Mouse (Mus musculus): Measurements from ENCODE around the gene Rgs14. TPM values are rescaled to one million over a fixed set of nuclear protein-coding genes. Genes with fewer than 3 reads are reported as not detected.

Rgs14 gene
- polyA plus RNA-seq, 1 experiment = not detected

DNA sequence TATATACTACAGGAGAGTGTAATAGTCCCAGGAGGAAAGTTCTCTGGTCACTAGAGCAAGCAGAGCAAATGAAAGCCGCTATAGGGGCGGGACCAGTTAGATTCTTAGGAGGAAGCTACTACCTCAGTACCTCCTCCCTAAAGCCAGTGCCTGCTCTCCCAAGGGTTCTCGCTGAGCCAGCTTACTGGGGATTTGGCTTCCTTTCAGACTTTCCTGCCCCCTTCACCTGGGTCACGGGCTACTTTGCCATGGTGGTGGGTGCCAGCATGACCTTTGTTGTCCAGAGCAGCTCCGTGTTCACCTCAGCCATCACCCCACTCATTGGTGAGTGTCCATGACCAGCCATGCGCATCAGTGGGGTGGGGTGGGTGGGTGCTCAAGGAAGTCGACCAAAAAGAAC is 42.3 kb downstream of the Rgs14 start:
- Histone ChIP-seq H3K4me1 (ENCODE audit: control insufficient read depth) (peaks cover 9% of the 10 kb centered on the region), H3K9me3 (ENCODE audit: control insufficient read depth, low read length) (no peaks in the 10 kb centered on the region; the same call in 1 of the 2 replicates), H3K4me3 (replicated peaks) (no peak overlapping the region), H3K36me3 (ENCODE audit: control insufficient read depth) (no peaks in the 10 kb centered on the region), H3K27me3 (ENCODE audit: control insufficient read depth) (peaks cover 56% of the 10 kb centered on the region)
- TF ChIP-seq GATA1 (IDR thresholded peaks at IDR 0.05; ENCODE audit: low read length) (no peak), TAL1 (IDR thresholded peaks at IDR 0.05; ENCODE audit: low read length) (no peak)

DNA sequence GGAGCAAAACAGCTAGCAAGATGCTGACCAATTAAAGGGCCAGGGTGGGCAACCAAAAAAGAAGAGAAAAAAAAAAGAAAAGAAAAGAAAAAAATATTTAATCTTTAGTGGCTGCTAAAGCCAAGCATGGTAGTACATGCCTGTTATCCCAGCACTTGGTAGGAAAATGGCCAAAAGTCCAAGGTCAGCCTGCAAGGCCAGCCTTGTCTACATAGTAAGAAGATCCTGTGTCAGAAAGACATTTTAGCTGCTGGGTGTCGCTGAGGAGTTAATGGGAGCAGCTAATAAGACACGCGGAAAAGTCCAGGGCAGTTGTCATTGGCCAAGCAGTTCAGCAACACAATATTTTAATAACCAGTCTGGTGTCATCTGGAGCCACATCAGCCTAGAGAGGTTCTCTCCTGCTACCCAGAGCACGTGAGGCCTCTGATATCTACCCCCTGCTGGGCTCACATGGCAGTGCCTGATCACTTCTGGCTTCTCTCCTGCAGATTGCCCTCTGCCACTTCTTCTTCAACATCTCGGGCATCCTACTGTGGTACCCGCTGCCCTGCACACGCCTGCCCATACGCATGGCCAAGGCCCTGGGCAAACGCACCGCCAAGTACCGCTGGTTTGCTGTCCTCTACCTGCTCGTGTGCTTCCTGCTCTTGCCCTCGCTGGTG is 43.2 kb downstream of the Rgs14 start:
- Histone ChIP-seq H3K27me3 (ENCODE audit: control insufficient read depth) (peaks cover 55% of the 10 kb centered on the region), H3K9me3 (ENCODE audit: control insufficient read depth, low read length) (no peaks in the 10 kb centered on the region; the same call in 1 of the 2 replicates), H3K4me3 (replicated peaks) (no peak overlapping the region), H3K36me3 (ENCODE audit: control insufficient read depth) (no peaks in the 10 kb centered on the region), H3K4me1 (ENCODE audit: control insufficient read depth) (peaks cover 9% of the 10 kb centered on the region)
- TF ChIP-seq GATA1 (IDR thresholded peaks at IDR 0.05; ENCODE audit: low read length) (no peak), TAL1 (IDR thresholded peaks at IDR 0.05; ENCODE audit: low read length) (no peak)

DNA sequence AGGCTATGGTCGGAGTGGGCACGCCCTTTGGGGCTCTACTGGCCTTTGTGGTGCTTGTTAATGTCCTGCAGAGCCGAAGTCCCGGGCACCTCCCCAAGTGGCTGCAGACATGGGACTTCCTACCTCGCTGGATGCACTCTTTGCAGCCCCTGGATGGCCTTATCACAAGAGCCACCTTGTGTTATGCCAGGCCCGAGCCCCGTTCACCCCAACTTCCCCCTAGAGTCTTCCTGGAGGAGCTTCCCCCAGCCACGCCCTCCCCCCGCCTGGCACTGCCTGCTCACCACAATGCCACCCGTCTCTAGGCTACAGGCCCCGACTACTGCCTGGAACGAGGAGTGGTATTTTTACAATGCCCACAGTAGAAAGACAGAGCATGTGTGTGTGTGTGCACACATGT is 43.8 kb downstream of the Rgs14 start:
- Histone ChIP-seq H3K27me3 (ENCODE audit: control insufficient read depth) (peaks cover 55% of the 10 kb centered on the region), H3K4me1 (ENCODE audit: control insufficient read depth) (peaks cover 14% of the 10 kb centered on the region), H3K9me3 (ENCODE audit: control insufficient read depth, low read length) (no peaks in the 10 kb centered on the region; the same call in 1 of the 2 replicates), H3K4me3 (replicated peaks) (no peak overlapping the region), H3K36me3 (ENCODE audit: control insufficient read depth) (no peaks in the 10 kb centered on the region)
- TF ChIP-seq TAL1 (IDR thresholded peaks at IDR 0.05; ENCODE audit: low read length) = no peak

DNA sequence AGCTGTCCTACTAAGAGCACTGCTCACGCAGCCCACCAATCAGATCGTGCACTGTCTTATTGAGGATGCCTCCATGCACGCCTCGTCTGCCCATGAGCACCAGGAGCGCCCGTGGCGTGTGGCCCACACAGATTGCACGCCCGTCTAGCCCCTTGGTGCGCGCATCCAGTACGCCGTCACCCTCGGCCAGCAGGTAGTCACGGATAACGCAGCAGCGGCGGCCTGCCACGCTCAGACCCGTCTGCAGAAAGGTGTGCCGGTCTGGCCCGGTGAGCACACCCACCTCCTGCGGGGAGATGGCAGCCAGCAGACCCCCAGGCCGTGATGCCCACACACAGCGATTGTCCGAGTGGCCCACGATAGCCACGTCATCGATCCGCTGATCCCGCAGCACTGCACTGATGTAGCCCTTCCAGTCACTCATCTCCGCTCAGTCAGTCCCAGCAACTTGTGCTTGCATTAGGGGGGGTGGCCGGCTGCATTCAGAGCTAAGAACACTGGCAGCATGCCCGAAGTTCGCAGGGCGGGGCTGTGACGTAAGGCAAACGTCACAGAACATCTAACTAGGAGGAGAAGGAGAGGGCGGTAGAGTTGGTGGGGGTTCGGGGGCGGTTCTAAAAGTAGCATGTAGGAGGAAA is 45.3 kb downstream of the Rgs14 start, which contains the start of gene Pfn3:
Gene Pfn3 (minus strand): TSS at position 490 of the 638 bp plus-strand sequence.
- no peak within 1 kb of the TSS for H3K4me3 ChIP-seq (replicated peaks)
- no peaks in the 10 kb centered on the region for H3K36me3 ChIP-seq (ENCODE audit: control insufficient read depth)
- no peak for TF ChIP-seq TAL1 (IDR thresholded peaks at IDR 0.05; ENCODE audit: low read length)
- TF ChIP-seq GATA1 (IDR thresholded peaks at IDR 0.05; ENCODE audit: low read length) = no peak
- H3K9me3 ChIP-seq (ENCODE audit: control insufficient read depth, low read length) = no peaks in the 10 kb centered on the region; the same call in 1 of the 2 replicates
- H3K27me3 ChIP-seq (ENCODE audit: control insufficient read depth) = peaks cover 62% of the 10 kb centered on the region
- peaks cover 14% of the 10 kb centered on the region for H3K4me1 ChIP-seq (ENCODE audit: control insufficient read depth)

DNA sequence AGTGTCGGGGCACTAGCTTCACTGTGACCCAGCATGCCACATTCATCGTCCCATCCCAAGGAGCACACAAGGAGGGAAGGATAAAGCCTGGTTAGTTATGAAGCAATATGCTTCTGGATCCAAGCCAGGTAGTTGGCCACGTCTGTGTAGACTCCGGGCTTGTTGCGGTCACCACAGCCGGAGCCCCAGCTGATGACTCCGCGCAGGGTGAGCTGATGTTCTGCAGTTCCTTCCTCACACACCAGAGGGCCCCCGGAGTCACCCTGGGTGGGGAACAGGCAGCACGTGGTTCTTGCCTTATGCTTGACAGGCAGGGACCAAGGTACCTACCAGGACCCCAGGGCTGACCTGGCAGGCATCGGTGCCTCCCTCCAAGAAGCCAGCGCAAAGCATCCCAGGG is 48.5 kb downstream of the Rgs14 start:
- Histone ChIP-seq H3K4me3 (replicated peaks) (no peak overlapping the region), H3K4me1 (ENCODE audit: control insufficient read depth) (peaks cover 13% of the 10 kb centered on the region), H3K36me3 (ENCODE audit: control insufficient read depth) (peaks cover 3% of the 10 kb centered on the region; the same call in 1 of the 2 replicates), H3K9me3 (ENCODE audit: control insufficient read depth, low read length) (no peaks in the 10 kb centered on the region; the same call in 1 of the 2 replicates), H3K27me3 (ENCODE audit: control insufficient read depth) (peaks cover 79% of the 10 kb centered on the region)
- no peak for TF ChIP-seq TAL1 (IDR thresholded peaks at IDR 0.05; ENCODE audit: low read length)

DNA sequence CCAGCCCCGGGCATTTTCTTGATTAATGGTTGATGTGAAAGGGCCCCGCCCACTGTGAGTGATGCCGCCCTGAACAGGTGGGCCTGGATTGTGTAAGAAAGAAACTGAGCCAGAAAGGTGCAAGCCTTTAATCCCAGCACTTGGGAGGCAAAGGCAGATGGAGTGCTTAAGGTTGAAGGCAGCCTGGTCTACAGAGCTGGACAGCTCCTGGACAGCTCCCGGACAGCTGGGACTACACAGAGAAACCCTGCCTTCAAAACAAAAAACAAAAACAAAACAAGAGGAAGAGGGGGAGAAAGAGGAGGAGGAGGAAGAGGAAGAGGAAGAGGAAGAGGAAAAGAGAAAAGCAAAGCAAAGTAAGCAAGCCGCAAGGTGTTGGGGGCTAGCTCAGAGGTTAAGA is 49.6 kb downstream of the Rgs14 start:
- H3K4me3 ChIP-seq (replicated peaks) = no peak overlapping the region
- H3K4me1 ChIP-seq (ENCODE audit: control insufficient read depth) = peaks cover 9% of the 10 kb centered on the region
- peaks cover 3% of the 10 kb centered on the region; the same call in 1 of the 2 replicates for H3K36me3 ChIP-seq (ENCODE audit: control insufficient read depth)
- TF ChIP-seq GATA1 (IDR thresholded peaks at IDR 0.05; ENCODE audit: low read length) = no peak
- TF ChIP-seq TAL1 (IDR thresholded peaks at IDR 0.05; ENCODE audit: low read length) = no peak
- H3K9me3 ChIP-seq (ENCODE audit: control insufficient read depth, low read length) = no peaks in the 10 kb centered on the region; the same call in 1 of the 2 replicates
- H3K27me3 ChIP-seq (ENCODE audit: control insufficient read depth) = peaks cover 72% of the 10 kb centered on the region

DNA sequence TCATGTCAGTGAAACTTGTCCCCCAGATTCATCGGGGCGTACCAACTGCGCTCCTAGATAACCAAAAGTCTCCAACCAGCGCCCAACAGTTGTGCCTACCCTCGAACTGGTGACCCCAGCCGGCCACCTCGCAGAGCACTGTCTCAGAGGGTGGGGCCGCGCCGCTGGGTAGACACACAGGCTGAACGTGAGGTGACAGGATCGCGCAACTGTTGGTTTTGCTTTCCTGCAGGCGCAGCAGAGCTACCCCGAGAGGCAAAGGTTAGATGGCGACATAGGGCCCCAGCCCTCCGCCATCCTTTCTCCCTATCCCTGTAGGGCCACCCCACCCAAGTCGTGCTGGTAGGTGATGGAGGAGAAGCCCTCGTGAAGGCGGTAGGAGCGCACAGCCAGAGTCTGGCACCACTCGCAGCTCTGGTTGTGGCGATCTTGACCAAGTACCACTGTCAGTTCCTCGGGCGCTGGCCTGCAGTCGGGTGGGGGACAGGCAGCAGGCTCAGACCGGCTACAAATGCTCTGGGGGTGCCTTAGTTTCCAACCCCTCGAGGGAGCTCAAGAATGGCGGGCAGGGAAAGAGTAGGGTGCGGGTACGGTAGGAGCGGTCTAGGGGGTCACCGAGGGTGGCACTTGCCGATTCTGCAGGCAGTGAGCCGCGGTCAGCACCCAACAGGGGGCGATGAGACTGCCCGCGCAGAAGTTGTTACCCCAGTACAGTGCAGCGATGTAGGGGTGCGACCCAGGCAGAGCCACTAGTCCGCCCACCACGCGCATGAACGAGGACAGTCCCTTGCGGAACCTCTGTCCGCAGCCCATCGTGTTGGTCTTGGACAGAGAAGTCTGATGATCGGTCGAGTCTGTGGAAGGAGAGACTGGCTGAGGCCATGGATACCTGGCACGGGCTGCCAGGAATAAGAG is 50.7 kb downstream of the Rgs14 start:
- Histone ChIP-seq H3K36me3 (ENCODE audit: control insufficient read depth) (peaks cover 3% of the 10 kb centered on the region; the same call in 1 of the 2 replicates), H3K4me1 (ENCODE audit: control insufficient read depth) (peaks cover 4% of the 10 kb centered on the region), H3K4me3 (replicated peaks) (no peak overlapping the region), H3K9me3 (ENCODE audit: control insufficient read depth, low read length) (no peaks in the 10 kb centered on the region), H3K27me3 (ENCODE audit: control insufficient read depth) (peaks cover 61% of the 10 kb centered on the region)
- no peak for TF ChIP-seq GATA1 (IDR thresholded peaks at IDR 0.05; ENCODE audit: low read length)
- no peak for TF ChIP-seq TAL1 (IDR thresholded peaks at IDR 0.05; ENCODE audit: low read length)

DNA sequence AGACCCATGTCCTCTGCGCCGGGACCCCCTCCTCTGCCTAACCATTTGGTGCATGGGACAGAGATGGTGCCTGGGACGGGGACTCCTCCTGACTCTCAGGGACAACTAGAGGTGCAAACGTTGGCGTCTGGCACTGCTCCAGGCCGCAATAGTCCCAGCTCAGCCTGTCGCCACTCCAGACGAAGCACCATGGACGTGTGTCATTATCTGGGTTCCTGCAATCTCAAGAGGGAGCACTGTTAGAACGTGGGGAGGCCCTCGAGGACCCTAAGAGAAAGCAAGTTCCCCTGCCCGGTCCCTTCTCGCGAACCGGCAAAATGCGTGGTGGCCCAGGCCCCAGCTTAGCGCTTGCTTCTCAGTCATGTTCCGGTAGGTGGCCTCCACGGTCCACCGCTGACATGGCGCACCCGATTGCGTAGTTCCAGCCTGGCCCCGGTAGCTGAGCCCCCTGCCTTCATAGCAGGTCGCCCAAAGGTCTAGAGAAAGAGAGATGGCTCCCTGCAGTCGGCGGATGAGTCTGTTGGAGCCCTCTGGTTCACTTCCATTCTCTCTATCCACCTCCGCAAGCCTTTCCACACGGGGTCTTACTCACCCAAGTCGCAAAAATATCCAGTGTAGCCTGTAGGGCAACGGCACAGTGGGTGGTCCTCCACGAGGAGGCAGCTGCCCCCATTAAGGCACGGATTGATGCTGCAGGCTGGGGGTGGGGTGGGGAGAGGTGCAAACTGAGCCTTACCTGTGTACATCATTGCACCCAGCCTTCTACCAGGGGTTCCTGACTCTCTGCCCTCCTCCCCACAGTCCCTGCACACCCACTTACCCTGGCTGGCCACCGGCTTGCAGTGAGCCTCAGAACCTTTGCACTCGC is 51.6 kb downstream of the Rgs14 start:
- no peak overlapping the region for H3K4me3 ChIP-seq (replicated peaks)
- peaks cover 4% of the 10 kb centered on the region for H3K4me1 ChIP-seq (ENCODE audit: control insufficient read depth)
- H3K9me3 ChIP-seq (ENCODE audit: control insufficient read depth, low read length) = no peaks in the 10 kb centered on the region
- peaks cover 60% of the 10 kb centered on the region for H3K27me3 ChIP-seq (ENCODE audit: control insufficient read depth)
- TF ChIP-seq GATA1 (IDR thresholded peaks at IDR 0.05; ENCODE audit: low read length) = no peak
- TF ChIP-seq TAL1 (IDR thresholded peaks at IDR 0.05; ENCODE audit: low read length) = no peak
- peaks cover 3% of the 10 kb centered on the region; the same call in 1 of the 2 replicates for H3K36me3 ChIP-seq (ENCODE audit: control insufficient read depth)
